Comparison of ENCODE assay signal across 8 mouse cellular contexts in the genomic region with DNA sequence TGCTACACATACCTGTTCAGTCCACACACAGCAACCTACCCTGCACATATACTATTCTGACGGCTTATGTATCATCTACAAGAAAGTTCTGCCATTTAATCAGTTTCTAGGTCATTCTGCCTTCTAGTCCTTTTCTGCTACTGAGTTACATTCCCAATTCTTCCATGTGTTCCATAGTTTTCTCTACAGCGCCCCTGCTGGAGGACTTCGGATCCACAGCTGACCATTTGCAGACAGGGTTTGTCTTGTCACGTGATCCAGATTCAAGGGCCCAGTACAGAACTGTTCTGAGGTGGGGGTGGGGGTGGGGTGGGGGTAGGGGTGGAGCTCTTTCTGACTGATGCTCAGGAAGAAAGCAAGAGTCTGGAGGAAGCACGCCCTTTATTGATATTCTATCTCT.
DNase-seq lines count a peak whose midpoint lies in the region; TF ChIP-seq lines count a peak whose summit lies in the region.

No protein-coding gene starts in this region.

- no peak for TF ChIP-seq EP300 in ES-Bruce4 (IDR thresholded peaks at IDR 0.05; ENCODE audit: insufficient read depth, low read depth, low read length)

- H3K36me3 ChIP-seq in ES-Bruce4 (ENCODE audit: control insufficient read depth, insufficient read depth, low read length, poor library complexity, severe bottlenecking): no peaks in the 10 kb centered on the region
- no peaks in the 10 kb centered on the region for H3K36me3 ChIP-seq in limb, embryonic 10.5 days
- no peaks in the 10 kb centered on the region for H3K36me3 ChIP-seq in splenic B cell, adult 2 months (ENCODE audit: control insufficient read depth, insufficient read depth, low read length, poor library complexity, severe bottlenecking)

- DNase-seq in heart, adult 18-20 months: peak; percentile 14 to 64
- DNase-seq in heart, postnatal 25 days (ENCODE audit: low spot score): no peak
- DNase-seq in c-Kit-negative CD71-positive TER-119-positive erythroid progenitor cells, embryonic 14.5 days (ENCODE audit: low read depth, low spot score): peak; percentile 11
- peak; percentile 57 for DNase-seq in limb, embryonic 10.5 days (ENCODE audit: low spot score)
- DNase-seq in splenic B cell, adult 2 months (ENCODE audit: low read depth, low spot score): peak; percentile 6
- no peak for DNase-seq in gastrocnemius, adult 18-20 months (ENCODE audit: low spot score)
- DNase-seq in frontal cortex, postnatal 36 days (ENCODE audit: low spot score in 2 of 2): no peak

- intact Hi-C loops in heart, postnatal 25 days (cut with DNase I): no loop called here

- TF ChIP-seq POLR2A in ES-Bruce4 (IDR thresholded peaks at IDR 0.05; ENCODE audit: insufficient read depth, low read length): no peak

- H3K9me3 ChIP-seq in ES-Bruce4 (replicated peaks; ENCODE audit: control insufficient read depth, insufficient read depth, low read length, poor library complexity, severe bottlenecking): no peaks in the 10 kb centered on the region
- no peaks in the 10 kb centered on the region for H3K9me3 ChIP-seq in limb, embryonic 10.5 days (replicated peaks)

- H3K4me3 ChIP-seq in ES-Bruce4 (ENCODE audit: low read depth, low read length): no peak overlapping the region
- H3K4me3 ChIP-seq in limb, embryonic 10.5 days: no peak overlapping the region

- H3K27ac ChIP-seq in ES-Bruce4 (ENCODE audit: insufficient read depth, low read length): no peak overlapping the region
- no peak overlapping the region for H3K27ac ChIP-seq in limb, embryonic 10.5 days

- H3K27me3 ChIP-seq in ES-Bruce4 (ENCODE audit: control insufficient read depth, insufficient read depth, low read length, poor library complexity, severe bottlenecking): no peaks in the 10 kb centered on the region
- H3K27me3 ChIP-seq in limb, embryonic 10.5 days (ENCODE audit: low read depth, poor library complexity, severe bottlenecking): no peaks in the 10 kb centered on the region
- H3K27me3 ChIP-seq in splenic B cell, adult 2 months (ENCODE audit: control insufficient read depth, insufficient read depth, low read length, poor library complexity, severe bottlenecking): no peaks in the 10 kb centered on the region

- no peaks in the 10 kb centered on the region for H3K4me1 ChIP-seq in ES-Bruce4 (ENCODE audit: control insufficient read depth, insufficient read depth, low read length)
- no peaks in the 10 kb centered on the region for H3K4me1 ChIP-seq in limb, embryonic 10.5 days

- 40% methylated on average over 5 of the region's 5 CpGs for WGBS in limb, embryonic 10.5 days

- peak; percentile 54 for TF ChIP-seq CTCF in ES-Bruce4 (IDR thresholded peaks at IDR 0.05; ENCODE audit: low read depth, low read length)

- H3K9ac ChIP-seq in ES-Bruce4 (ENCODE audit: low read depth, poor library complexity, severe bottlenecking): no peak overlapping the region

Comparison
In these comparisons a context has a peak if more than half of its experiments do, and no peak if none do; other contexts are left out.
1. DNase-seq: peak in heart, adult 18-20 months (2 of 2), c-Kit-negative CD71-positive TER-119-positive erythroid progenitor cells, embryonic 14.5 days (single experiment), limb, embryonic 10.5 days (single experiment) and splenic B cell, adult 2 months (single experiment); none in heart, postnatal 25 days (single experiment), gastrocnemius, adult 18-20 months (single experiment) and frontal cortex, postnatal 36 days (0 of 2).